ENCODE assay signal across 24 mouse cellular contexts in genomic region chr9:120504423-120504822, GRCm38 (mm10). TPM values are rescaled to one million over a fixed set of nuclear protein-coding genes. Genes with fewer than 3 reads are reported as not detected.
"Had no signal": no experiment of that assay in that cellular context is flagged by ENCODE, and none has a peak within 500 bp of the region (broad histone marks: within the 10 kb centered on the region; RNA-seq: fewer than 3 reads in every experiment).

No protein-coding gene starts in this region.

- ATAC-seq: hindbrain, embryonic 16.5 days; hindbrain, postnatal 0 days; inflammation-experienced regulatory T-cells, adult 6 months; intestine, embryonic 15.5 days; intestine, embryonic 16.5 days; intestine, postnatal 0 days had no signal

- DNase-seq: heart, postnatal 10 days; heart, postnatal 14 days; heart, postnatal 36 days; heart, postnatal 4 days; kidney, adult 11 months; kidney, adult 18-20 months; kidney, adult 2 months; kidney, adult 8-10 months; kidney, adult 9 months; kidney, postnatal 10 days; kidney, postnatal 14 days; kidney, postnatal 25 days; kidney, postnatal 36 days; kidney, postnatal 4 days; layer of hippocampus, adult 9-11 months; layer of hippocampus, postnatal 36 days had no signal

RNA-seq across cellular contexts. Expression of gene Entpd3, which starts 35.2 kb away (rescaled TPM):
- total RNA-seq: heart, postnatal 10 days; heart, postnatal 25 days; heart, postnatal 36 days; hematopoietic stem cell, adult 5-6 weeks had no signal
